Comparison of ENCODE assay signal across 8 mouse cellular contexts in the genomic region with DNA sequence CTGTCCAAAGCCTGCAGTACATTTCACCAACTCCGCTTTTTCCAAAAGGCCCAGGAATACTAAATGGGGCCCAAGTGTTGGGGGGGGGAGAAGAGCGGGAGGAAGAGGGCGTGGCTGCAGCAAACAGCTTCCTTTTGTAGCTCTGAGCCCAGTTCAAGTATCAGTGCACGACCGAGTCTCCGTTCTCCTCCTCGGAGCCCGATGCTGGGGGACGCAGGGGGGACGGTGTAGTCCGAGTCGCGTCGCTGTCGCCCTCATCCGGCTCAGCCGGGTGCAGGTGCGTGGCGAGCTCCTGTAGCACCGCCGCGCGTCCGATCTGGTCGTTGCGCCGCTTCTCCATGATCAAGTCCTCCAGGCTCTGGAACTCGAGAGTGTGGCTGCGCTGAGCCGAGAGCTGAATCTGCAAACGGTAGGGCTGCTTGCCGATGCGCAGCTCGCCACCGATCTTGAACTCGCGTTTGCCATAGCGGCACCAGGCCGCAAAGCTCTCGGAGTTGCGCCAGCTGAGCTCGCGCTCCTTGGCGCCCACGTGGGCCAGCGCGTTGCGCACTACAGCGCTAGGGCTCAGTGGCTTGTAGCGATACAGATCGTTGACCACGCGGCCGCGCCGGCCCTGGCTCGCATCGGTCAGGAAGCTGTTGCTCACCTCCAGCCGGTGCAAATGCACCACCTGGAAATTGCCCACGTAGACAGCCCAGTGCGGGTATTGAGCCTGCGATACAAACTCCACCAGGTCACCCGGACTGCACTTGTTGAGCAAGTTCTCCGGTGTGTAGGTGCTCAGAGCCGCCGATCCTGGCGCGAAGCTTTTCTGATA. TPM values are rescaled to one million over a fixed set of nuclear protein-coding genes. Genes with fewer than 3 reads are reported as not detected.
DNase-seq lines count a peak whose midpoint lies in the region; ATAC-seq lines count a peak whose summit lies in the region.

No protein-coding gene starts in this region.

- H3K27me3 ChIP-seq in intestine, embryonic 15.5 days (replicated peaks) = no peaks in the 10 kb centered on the region

- peak; percentile 66 to 71 for DNase-seq in adrenal gland, adult 18-20 months (ENCODE audit: low spot score in 2 of 2)
- DNase-seq in embryo, embryonic 10.5 days (ENCODE audit: low spot score) = peak; percentile 83
- peak; percentile 40 to 66 for DNase-seq in gastrocnemius, postnatal 36 days
- peak; percentile 83 to 86 for DNase-seq in left cerebral cortex, postnatal 25 days (ENCODE audit: low spot score in 2 of 2)
- DNase-seq in right cerebral cortex, postnatal 14 days = peak; percentile 71
- peak; percentile 60 for DNase-seq in urinary bladder, postnatal 25 days (ENCODE audit: low spot score)

- H3K4me2 ChIP-seq in intestine, embryonic 15.5 days (replicated peaks) = peak overlapping the region; percentile 95

- peak overlapping the region; percentile 75 for H3K4me3 ChIP-seq in intestine, embryonic 15.5 days (replicated peaks)

- no peaks in the 10 kb centered on the region for H3K36me3 ChIP-seq in intestine, embryonic 15.5 days

- intact Hi-C loops in gastrocnemius, postnatal 36 days (cut with DNase I) = loop anchor here (5.0 kb wide), 1 partner anchor 69 kb away; no protein-coding TSS in a partner anchor
- intact Hi-C loops in left cerebral cortex, postnatal 25 days (cut with DNase I) = loop anchor here (5.0 kb wide), 4 partner anchors 191 to 1436 kb away; no protein-coding TSS in a partner anchor

- under 1% methylated on average over 68 of the region's 68 CpGs for WGBS in intestine, embryonic 15.5 days

- peak overlapping the region; percentile 97 for H3K27ac ChIP-seq in intestine, embryonic 15.5 days

- peak overlapping the region; percentile 77 for H3K9ac ChIP-seq in intestine, embryonic 15.5 days

- peak; percentile 62 for ATAC-seq in intestine, embryonic 15.5 days
- peak; percentile 80 for ATAC-seq in megakaryocyte-erythroid progenitor cell, adult 5-6 weeks (replicated peaks; ENCODE audit: low FRiP score, low TSS enrichment, poor library complexity, severe bottlenecking)

- no peaks in the 10 kb centered on the region for H3K4me1 ChIP-seq in intestine, embryonic 15.5 days (replicated peaks)

- H3K9me3 ChIP-seq in intestine, embryonic 15.5 days = no peaks in the 10 kb centered on the region

RNA-seq across cellular contexts. Expression of gene Fam84b, which starts 30.6 kb away (rescaled TPM):
- 10 to 100 TPM in 1 of 2 experiments, 1 to 10 TPM in 1; 10.0 to 13.8 TPM for total RNA-seq in adrenal gland, adult 18-20 months (2021)
- 1 to 10 TPM; 2.2 to 2.5 TPM for total RNA-seq in gastrocnemius, postnatal 36 days (2021)
- polyA plus RNA-seq in intestine, embryonic 15.5 days (2015; fragmentation: Nextera tagmentation; extraction: Ambion mirVana) = 39.5 and 41.0 TPM in 2 replicates
- total RNA-seq in left cerebral cortex, postnatal 25 days (2021) = 1 to 10 TPM; 6.5 to 7.3 TPM
- 2.4 and 3.1 TPM in 2 replicates for total RNA-seq in megakaryocyte-erythroid progenitor cell, adult 5-6 weeks (2014; fragmentation: Nextera tagmentation)
- total RNA-seq in megakaryocyte-erythroid progenitor cell, adult 5-6 weeks (2017) = 3.4 and 4.5 TPM in 2 replicates

Comparison
In these comparisons a context has a peak if more than half of its experiments do, and no peak if none do; other contexts are left out.
1. Peak in every context shown above with its lines: DNase-seq, ATAC-seq, H3K4me3 ChIP-seq and H3K27ac ChIP-seq.